Mouse (Mus musculus) spleen, postnatal 10 days (tissue): ENCODE results near the gene Frem2.

Experiments
- DNase-seq, 2 experiments: peaks; one replicate each; pipeline ENCODE4 v3.0.0; 2021 to 2022; ENCODE audit warnings: low spot score in 2 of 2

Frem2 gene

DNA sequence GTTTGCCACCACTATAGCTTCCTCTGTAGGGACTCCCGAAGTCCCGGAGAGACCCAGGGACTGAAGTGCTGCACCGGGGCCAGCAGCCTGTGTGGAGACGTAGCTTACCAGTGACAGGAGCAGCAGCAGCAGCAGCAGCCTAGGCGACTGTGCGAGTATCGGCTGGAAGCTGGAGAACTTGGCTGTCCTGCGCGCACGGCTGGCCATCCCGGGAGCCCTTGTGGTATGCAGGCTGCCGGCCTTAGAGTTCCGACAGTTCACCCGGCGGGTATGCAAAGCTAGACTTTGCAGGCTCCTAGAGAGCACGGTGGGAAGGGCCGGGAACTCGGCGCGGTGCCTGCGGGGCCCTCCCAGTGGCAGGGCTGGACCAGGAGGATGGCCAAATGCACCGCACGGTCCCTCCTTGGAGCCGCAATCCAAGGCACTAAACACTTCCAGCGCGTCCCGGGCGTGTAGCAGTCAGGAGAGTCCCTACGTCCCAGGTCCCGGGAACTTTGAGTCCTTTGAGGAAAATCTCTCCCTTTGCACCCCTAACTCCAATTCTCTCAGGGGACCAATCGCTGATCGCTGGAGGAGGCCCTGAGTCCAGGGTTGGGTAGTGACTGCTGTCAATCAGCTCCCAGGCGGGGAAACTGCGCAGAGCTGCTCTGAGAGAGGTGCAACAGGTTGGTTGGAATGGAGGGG is at the start of gene Frem2:
Gene Frem2 (minus strand): TSS at position 478 of the 684 bp plus-strand sequence.
- DNase-seq: no peak

DNA sequence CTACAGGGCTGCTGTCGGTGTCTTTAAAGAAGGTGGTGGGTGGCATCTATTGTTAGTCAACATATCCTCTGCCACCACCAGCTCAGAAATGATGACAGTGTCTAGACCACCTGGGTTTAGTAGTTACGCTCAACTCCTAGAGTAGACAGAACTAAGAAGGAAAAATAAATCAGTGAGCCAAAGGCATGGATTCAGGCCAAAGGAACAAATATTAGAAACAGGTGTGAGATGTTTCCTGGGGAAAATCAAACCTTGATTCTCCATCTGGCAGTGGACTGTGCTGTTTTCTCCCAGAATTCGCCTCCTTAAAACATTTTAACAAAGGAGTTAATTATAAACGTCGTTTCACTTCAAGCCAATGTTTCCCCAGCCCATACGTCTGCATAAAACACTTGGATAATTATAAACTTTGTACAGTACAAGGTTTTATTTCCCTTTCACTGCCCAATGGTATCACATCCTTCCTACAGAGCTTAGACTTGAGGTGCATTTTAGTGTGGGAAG is 48.9 kb upstream of the Frem2 start:
- DNase-seq: no peak

DNA sequence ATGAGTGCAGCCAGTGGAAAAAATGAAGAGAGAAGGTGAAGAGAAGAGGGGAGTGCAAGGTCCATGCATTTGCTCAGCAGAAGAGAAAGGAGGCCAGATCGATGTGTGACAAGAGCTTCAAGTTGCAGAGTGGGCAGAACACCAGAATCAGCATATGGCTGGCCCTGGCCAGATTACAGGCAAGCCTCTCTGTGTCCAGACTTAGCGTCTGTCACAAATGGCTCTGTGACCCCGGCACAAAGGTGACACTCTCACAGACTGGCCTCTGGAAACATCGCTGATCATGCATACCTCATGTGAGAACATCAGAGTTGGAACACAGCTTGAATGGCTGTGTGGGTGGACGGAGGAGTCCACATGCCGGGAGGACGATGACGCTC is 46.0 kb upstream of the Frem2 start:
- DNase-seq: no peak

DNA sequence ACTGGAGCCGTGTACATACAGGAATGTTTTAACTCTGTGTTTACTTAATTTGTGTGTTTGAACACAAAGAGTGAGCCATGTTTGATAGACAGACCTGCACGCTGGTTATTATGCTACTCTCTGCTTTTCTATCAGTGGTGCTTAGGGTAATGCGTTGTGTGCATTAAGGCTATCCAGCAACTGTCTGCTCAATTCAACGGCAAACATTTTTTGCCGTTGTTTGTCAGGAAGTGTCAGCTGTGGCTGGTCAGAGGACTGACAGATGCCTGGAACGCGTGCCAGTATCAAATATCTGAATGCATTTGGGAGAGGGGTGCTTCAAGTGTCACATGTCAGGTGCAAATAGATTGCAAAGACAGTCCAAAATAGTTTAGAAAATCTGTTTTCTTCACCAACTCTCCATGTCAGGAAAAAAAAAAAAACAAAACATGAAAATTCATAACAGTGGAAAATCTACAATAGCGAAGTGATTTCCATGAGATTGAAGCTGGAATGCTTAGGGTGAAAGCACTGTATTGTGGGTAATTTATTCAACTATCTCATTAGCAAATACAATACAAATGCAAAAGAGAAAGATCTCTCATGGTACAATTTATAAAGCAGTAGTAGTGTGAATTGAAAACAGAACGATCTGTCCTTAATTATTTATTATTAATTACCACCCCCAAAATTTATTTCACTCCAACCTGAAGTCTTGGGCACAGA is 45.4 kb upstream of the Frem2 start:
- no peak for DNase-seq

DNA sequence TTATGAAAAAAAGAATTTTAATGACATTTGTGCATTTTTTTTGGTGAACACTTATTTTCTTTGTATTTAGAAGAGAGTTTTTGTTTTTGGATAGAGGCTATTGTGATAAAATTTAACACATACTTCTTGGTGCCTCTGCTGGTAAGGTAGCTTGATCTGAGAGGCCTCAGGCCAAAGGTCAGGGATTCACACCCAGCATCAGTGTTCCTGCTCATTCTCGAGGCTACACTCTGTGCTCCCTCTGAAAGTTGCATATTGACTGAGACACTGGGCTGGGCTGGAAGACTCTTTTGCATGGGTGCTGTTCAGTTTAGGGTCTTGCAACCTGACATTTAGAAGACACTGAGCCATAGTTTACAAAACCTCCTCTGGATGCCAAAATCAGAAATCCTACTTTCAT is 44.8 kb upstream of the Frem2 start:
- no peak for DNase-seq

DNA sequence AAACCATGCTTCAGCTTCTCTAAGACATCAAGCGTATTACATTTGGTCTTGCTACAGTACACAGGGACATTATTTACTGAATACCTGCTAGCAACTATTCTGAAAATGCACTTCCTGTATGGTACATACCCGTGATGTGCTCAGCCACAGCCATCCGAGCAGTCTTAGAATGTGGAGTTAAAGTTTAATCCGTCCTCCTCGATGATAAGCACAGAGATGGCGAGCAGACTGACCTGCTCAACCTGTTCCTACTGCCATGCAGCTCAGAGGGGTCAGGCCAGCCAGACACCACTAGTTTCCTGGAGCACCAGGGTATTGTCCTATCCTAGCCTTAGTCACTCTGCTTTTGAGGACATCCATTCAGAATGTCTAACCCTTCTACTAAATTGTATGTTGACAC is 30.6 kb upstream of the Frem2 start:
- no peak for DNase-seq

DNA sequence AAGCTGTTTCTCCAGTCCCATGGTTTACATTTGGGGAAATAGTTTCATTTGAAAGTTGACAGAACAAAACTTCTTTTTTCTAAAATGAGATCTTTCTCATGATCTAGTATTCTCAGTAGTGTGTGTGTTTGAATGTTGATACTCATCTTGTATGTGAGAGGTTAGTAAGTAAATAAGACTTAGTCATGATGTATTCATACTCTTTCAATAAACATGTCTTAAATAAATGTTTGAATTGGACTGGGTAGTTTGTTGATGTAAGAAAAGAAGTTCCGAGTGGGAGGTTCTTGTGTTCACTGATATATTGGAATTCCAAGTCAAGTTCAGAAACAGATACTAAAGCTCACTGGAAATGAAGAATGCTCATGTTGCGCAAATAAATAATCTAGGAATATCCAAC is 25.1 kb upstream of the Frem2 start:
- DNase-seq: no peak

DNA sequence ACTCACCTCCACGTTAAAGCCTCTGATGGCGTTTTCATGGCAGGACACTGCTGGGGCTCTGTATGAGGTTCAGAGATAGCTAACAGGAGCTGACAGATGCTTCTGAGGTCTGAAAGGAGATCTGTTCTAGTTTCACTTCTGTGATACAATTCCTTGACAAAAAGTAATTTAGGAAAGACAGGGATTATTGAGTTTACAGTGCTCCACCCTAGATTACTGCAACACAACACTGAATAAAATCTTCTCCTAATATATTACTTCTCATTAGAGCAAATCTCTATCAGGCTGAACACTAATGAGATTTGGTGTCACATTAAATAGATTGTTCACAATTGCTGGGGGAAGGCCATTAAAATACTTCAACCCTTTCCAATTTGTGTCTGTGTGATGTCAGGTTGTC is 23.7 kb upstream of the Frem2 start:
- no peak for DNase-seq

DNA sequence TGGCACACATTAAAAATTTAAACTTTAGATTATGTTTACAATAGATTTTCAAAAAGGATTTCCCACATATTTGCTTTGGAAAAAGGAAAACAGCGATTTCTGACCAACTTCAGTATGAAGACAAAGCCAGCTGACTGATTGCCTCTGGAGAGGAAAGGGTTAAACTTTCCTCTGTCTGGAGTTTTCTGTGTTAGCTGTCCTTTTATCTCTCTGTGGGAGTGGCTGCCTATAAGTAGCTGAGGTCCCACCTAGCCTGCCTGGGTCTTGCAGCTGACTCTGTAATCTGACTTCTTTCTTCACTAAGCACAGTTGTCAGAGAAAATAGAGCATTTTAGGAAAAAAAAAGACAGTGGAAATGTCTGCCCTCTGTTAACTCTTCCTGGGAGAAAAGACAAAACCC is 17.1 kb upstream of the Frem2 start:
- no peak for DNase-seq

DNA sequence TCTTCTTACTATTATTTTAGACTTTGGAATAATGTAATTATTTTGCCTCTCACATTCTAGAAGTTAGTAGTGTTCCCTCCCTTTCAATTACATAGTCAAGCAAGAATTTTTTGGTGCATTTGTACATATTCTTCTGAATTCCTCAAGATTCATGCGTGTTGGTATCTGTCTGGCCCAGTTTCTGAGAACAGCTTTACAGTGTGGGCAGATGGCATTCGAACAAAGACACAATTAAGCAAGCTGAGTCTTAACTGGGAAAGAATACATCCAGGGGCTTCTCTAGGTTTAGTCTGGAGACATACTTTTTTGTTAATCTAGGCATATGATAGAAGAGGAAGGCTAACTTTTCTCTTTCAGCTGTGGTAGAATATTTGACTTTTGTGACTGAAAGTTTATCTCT is 12.6 kb upstream of the Frem2 start:
- DNase-seq: no peak

DNA sequence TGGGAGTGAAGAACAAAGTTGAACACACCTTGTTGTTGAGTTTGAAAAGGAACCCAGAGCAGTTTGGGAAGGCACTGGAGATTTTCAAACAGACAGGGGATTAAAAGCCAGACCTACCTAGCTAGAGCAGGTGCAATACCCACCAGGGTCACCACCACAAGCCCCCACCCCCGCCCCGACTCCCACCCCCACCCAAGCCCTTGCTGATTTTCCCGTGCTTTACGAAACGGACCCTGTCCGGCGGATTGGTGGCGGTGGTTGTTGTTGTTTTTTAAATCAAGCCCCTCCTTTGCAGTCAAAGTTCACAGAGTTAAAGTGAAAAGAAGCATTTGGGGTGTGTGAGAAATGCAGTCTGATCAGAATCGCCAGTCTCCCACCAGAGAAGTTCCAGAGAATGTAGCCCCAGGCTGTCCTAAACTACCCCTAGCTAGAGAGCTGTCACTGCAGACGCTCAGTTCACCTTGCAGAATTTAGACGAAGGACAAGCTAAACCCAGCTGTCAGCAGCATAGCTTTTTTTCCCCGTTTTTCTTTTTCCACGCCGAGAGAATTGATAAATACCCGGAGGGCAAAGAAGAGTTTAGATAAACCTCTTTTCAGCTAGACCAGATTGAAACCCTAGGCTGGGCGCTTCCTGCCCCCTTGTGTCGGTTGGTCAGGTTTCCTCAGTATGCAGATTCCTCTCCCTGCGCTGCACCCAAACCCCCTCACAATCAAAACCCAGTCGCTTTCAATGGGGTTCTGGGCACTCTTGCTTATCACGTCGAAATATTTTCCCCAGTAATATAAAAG is 784 bp upstream of the Frem2 start:
- no peak for DNase-seq

DNA sequence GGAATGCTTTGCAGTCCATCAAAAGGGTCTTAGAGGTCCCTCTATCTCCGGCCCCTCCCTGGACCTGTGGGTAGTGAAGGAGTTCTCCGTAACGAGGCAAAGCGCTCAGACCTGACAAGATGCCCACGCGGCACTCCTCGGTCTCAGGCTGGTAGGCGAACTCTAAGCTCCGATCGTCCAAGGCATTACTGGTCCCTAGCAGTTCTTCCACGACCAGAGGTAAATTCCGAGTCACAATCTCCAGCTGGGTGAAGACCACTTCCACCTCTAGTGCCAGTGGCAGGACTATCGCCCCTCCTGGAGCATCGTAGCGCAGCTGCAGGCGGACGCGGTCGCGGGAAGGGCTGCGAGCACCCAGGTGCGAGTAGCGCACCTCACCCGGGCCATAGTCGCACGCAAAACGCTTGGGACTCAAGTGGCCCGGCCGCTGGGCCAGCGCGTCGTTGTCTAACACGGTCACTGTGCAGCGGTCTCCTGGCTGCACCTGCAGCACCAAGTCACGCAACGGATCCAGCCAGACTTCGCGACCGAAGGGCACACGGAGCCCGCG is 752 bp downstream of the Frem2 start:
- DNase-seq: no peak

DNA sequence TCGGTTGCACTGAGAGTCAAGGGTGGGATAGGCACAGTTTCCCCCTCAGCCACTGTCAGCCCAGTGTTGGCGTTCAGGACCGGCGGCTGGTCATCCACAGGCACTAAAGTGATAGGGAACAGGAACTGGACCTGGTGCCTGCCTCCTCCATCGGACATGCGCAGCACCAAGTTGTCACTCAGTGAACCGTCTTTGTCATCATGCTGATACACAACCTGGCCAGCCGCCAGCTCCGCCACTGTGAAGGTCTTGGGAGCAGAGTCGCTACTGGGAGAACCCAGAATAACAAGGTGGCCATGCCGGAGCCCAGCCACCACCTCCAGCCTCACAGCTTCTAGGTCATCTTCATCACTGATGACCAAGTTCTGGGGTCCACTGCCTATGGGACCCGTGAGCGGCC is 1.8 kb downstream of the Frem2 start:
- DNase-seq: no peak

DNA sequence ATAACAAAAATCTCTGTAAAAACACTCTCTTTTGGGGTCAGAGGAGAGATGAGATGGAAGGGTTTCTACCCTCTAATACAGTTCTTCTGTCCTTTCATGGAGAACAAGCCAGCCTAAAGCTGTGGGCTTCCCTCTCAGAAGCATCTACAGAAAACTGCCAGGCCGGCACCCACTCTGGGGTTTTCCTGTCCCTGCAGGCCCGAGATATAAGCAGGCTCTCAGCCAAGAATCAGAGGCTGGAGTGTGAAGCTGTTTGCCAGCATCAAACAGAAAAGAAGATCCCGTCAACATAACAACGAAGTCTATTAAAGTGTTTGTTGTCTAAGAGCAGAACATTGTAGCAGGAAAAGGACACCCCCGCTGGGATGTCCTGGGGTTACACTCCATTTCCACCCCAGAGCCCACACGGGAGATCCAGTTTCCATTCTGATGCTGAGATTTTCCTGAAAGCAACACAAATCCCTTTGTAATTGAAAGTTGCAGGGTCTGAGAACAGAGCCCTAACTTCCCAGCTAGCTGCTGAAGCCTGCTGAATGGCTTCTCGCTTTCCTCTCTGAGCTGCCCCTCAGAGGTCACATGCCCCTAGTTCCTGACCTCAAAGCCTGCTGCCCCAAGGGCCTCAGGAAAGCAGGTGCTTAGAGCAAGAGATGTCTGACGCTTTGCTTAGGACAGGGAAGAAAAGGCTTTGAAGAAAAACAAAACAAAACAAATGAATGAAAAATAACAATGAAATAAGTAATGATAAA is 7.0 kb downstream of the Frem2 start:
- DNase-seq: no peak

DNA sequence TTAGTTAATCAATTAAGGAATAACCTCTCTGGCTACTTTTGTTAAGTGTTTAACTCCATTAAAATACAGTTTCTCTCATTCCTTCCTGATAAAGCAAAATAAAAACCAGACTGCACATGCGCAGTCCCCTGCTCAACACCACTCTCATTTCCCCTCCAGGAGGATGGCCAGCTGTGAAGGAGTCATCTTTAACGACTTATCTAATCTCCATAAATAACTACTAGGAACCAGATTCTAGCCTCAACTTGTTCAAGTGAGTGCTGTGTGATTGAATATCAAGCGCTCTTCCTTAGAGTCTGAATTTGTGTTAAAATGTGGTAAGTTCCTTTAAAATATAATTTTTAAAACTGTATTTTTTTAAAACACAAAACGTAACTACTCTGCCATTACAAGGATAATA is 7.7 kb downstream of the Frem2 start:
- no peak for DNase-seq

DNA sequence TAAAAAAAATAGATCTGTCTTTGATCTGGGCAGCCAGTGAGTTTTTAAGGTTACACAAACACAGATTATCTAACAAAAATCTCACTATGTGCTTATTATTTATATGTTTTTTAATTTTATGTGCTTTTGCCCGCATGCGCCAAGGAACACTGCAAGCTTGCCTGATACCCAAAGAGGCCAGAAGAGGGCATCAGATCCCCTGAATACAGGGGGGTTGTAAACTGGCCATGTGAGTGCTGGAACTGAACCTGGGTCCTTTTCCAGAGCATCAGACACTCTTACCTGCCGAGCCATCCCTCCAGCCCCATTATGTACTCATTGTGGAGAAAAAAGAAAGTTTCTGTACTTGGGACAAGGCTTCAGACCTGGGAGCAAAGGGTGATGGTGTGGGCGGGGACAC is 8.3 kb downstream of the Frem2 start:
- DNase-seq: no peak

DNA sequence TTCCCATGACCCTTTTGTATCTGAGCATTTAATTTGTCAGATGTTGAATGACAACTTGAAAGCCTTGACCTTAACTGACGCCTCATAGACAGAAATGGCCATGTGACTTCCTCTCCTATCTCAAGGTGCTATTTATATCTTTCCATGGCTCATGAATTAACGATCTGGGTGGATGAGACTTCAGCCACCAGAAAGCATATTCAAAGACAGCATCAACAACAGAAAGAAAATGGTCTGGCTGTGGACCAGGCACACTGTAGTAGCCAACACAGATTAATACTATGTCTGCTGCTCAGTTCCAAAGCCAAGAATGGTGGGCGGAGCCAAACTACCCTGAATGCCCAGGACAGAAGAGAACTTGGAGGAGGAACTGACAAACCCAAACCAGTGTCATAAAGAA is 21.2 kb downstream of the Frem2 start:
- no peak for DNase-seq

DNA sequence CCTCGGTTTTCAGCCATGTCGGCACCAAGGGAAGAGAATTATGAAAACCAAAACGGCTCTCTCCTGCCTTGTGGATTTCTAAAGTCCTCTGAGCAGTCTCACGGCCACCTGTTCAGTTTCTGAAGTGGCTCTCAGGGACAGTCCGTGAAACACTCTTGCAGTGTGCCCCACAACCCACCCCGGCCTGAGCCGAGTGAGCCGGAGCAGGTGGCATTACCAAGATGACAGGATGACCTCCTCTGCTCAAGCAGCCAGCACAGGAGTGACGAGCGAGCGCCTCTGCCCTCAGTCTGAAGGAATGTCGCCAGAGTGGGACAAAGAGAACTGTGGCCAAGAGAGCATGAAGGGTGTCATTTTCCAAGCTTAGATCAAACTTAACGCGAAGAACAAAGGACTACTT is 26.0 kb downstream of the Frem2 start:
- no peak for DNase-seq

DNA sequence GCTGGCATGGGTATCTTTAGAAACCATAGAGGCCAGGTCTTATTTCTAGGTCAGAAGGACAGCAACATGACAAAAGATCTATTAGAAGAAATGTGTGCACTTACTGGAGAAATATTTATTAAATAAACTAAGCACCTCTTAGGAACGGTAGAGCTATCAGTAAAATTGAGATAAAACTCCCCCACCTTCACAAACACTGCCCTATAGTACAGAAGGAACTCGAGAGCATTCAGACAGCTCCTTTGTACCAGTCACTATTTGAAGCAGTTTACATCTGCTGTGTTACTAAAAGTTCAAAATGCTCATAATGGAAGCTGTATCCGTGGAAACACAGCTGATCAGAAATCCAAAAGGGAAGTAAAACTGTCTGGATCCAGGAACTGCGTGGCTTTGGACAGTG is 26.5 kb downstream of the Frem2 start:
- DNase-seq: no peak

DNA sequence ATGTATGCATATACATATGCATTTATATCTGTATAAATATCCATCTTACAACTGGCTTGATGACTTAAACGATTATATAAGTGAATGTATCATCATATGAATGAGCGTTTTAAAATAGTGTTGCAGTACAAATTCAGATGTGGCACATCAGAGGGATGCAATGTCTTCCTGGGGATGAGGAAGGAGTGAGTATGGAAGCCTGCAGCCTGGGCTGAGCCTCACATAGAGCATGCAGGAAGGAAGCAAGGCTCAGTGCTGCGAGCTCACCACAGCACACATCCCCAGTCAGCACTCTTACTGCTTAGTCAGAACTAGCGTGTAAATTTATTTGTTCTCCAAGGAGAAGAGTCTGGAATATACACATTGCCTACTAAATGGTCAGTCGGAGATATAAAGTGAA is 27.2 kb downstream of the Frem2 start:
- no peak for DNase-seq

DNA sequence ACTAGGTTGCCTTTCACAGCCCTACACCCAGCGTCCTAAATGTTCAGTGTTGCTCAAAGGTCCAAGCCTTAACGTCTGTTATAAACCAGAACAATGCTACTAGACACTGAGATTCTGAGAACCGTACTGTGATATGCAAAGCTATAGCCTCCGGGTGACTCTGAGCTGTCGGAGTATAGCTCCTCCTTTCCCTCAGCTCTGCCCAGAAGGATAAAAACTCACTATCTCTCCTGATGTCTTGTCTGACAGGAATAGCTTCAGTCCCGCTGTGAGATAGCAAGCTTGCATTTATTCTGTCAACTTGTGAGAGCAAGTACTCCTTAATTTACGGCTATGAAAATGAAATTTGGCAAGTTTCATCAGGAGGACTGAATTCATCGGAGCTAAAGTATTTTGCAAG is 33.9 kb downstream of the Frem2 start:
- no peak for DNase-seq

DNA sequence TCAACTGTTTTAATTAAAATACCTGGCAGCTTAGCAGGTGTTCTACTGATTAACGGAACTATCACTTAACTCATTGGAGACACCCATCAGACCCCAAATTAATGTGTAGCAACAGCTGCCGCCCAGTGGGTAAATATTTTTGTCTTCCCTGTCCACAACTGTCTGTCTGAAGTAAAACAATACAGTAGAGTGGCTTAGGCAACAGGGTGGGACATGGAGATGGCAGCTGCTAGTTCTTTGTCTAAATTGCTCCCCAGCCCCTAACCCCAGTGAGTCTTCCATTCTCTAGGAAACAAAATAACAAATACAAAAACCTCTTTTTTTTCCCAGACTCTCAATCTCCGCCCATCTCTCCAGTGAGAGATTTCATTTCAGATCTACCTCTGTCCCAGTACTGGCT is 36.2 kb downstream of the Frem2 start:
- DNase-seq: no peak
